Mouse (Mus musculus) adrenal gland, adult 10 weeks (tissue): ENCODE results near the gene Plppr4. TPM values are rescaled to one million over a fixed set of nuclear protein-coding genes. Genes with fewer than 3 reads are reported as not detected.

Experiments used
- polyA plus RNA-seq: library from polyadenylated mRNA; stranded (reverse); fragments of 350-450 nt; fragmentation: Illumina TruSeq; extraction: RNeasy Lipid Tissue Mini Kit (QIAGEN cat#74804); gene quantifications from one replicate; pipeline ENCODE4 v1.2.3, GENCODE M21; 2014; ENCODE audit warnings: low read depth, low replicate concordance

The Plppr4 gene
- 2.5 TPM for polyA plus RNA-seq

DNA sequence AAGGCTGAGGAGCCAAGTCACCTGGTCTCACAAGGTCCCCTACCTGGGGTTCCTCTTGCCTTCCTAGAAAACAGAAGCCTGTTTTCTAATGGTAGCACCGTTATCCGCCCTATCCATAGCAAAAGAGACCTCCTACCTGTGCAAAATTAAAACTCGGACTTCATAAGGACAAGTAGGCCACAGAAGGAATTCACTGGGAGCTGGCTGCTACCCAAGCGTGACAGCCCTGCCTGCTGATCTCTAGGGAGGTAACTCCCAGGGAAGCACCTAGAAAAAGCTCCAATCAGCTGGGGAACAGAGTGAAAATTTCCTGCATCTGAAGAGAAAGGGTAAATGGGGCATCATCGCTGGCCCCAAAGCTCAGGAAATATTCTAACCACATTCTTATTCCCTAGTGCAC, at the start of gene Plppr4:
Plppr4 (minus strand) TSS at position 349 of the 400 bp plus-strand sequence.

Other genes starting within 250 kb of the Plppr4 start
- 4.5 TPM for gene Plppr5, start 214.0 kb upstream of the Plppr4 start, polyA plus RNA-seq